Mouse (Mus musculus): ENCODE measurements around the gene Stx1b. TPM values are rescaled to one million over a fixed set of nuclear protein-coding genes. Genes with fewer than 3 reads are reported as not detected.

Gene Stx1b
- polyA plus RNA-seq (2012; rRNA removed) = 79.9 and 128 TPM in 2 replicates

GRCm38 (mm10) chr7:127824176-127824871 lies at the start of gene Stx1b, which contains the start of gene Stx4a:
Stx1b (minus strand) TSS chr7:127824549.
Stx4a (plus strand) TSS chr7:127824294.
- DNase-seq (ENCODE audit: low read depth) = peak; percentile 90
- peak; percentile 36; the same call in 1 of the 2 replicates for TF ChIP-seq POLR2A (IDR thresholded peaks at IDR 0.05; ENCODE audit: borderline replicate concordance, extremely low read depth, insufficient read depth, insufficient read length, poor library complexity, severe bottlenecking)
- TF ChIP-seq CTCF (IDR thresholded peaks at IDR 0.05; ENCODE audit: borderline replicate concordance, extremely low read depth, insufficient read depth, insufficient read length) = no peak

GRCm38 (mm10) chr7:127870136-127870821 lies 45.9 kb upstream of the Stx1b start:
- no peak for DNase-seq (ENCODE audit: low read depth)
- TF ChIP-seq CTCF (IDR thresholded peaks at IDR 0.05; ENCODE audit: borderline replicate concordance, extremely low read depth, insufficient read depth, insufficient read length) (peak; percentile 20; the same call in 1 of the 2 replicates), POLR2A (IDR thresholded peaks at IDR 0.05; ENCODE audit: borderline replicate concordance, extremely low read depth, insufficient read depth, insufficient read length, poor library complexity, severe bottlenecking) (no peak)

- no peak for TF ChIP-seq CTCF (IDR thresholded peaks at IDR 0.05; ENCODE audit: borderline replicate concordance, extremely low read depth, insufficient read depth, insufficient read length)
- no peak for TF ChIP-seq POLR2A (IDR thresholded peaks at IDR 0.05; ENCODE audit: borderline replicate concordance, extremely low read depth, insufficient read depth, insufficient read length, poor library complexity, severe bottlenecking)
- peak; percentile 59 for DNase-seq (ENCODE audit: low read depth)
These were observed 44.9 kb upstream of the Stx1b start for GRCm38 (mm10) chr7:127869149-127869810.

GRCm38 (mm10) chr7:127867641-127868040 lies 43.3 kb upstream of the Stx1b start:
- no peak for TF ChIP-seq CTCF (IDR thresholded peaks at IDR 0.05; ENCODE audit: borderline replicate concordance, extremely low read depth, insufficient read depth, insufficient read length)
- TF ChIP-seq POLR2A (IDR thresholded peaks at IDR 0.05; ENCODE audit: borderline replicate concordance, extremely low read depth, insufficient read depth, insufficient read length, poor library complexity, severe bottlenecking) = no peak

GRCm38 (mm10) chr7:127866434-127866833 lies 42.1 kb upstream of the Stx1b start:
- TF ChIP-seq POLR2A (IDR thresholded peaks at IDR 0.05; ENCODE audit: borderline replicate concordance, extremely low read depth, insufficient read depth, insufficient read length, poor library complexity, severe bottlenecking) (no peak), CTCF (IDR thresholded peaks at IDR 0.05; ENCODE audit: borderline replicate concordance, extremely low read depth, insufficient read depth, insufficient read length) (no peak)
- DNase-seq (ENCODE audit: low read depth) = no peak

More at GRCm38 (mm10) chr7:127867641-127868040, 43.3 kb upstream of the Stx1b start:
- DNase-seq (ENCODE audit: low read depth) = no peak

- no peak for DNase-seq (ENCODE audit: low read depth)
- TF ChIP-seq POLR2A (IDR thresholded peaks at IDR 0.05; ENCODE audit: borderline replicate concordance, extremely low read depth, insufficient read depth, insufficient read length, poor library complexity, severe bottlenecking) (no peak), CTCF (IDR thresholded peaks at IDR 0.05; ENCODE audit: borderline replicate concordance, extremely low read depth, insufficient read depth, insufficient read length) (no peak)
These were observed 33.9 kb upstream of the Stx1b start for GRCm38 (mm10) chr7:127858258-127858657.

GRCm38 (mm10) chr7:127850906-127851305 lies 26.6 kb upstream of the Stx1b start:
- DNase-seq (ENCODE audit: low read depth) = no peak
- TF ChIP-seq CTCF (IDR thresholded peaks at IDR 0.05; ENCODE audit: borderline replicate concordance, extremely low read depth, insufficient read depth, insufficient read length) (no peak), POLR2A (IDR thresholded peaks at IDR 0.05; ENCODE audit: borderline replicate concordance, extremely low read depth, insufficient read depth, insufficient read length, poor library complexity, severe bottlenecking) (no peak)

- TF ChIP-seq POLR2A (IDR thresholded peaks at IDR 0.05; ENCODE audit: borderline replicate concordance, extremely low read depth, insufficient read depth, insufficient read length, poor library complexity, severe bottlenecking) (no peak), CTCF (IDR thresholded peaks at IDR 0.05; ENCODE audit: borderline replicate concordance, extremely low read depth, insufficient read depth, insufficient read length) (no peak)
- no peak for DNase-seq (ENCODE audit: low read depth)
These were observed 25.9 kb upstream of the Stx1b start for GRCm38 (mm10) chr7:127849973-127850875.

GRCm38 (mm10) chr7:127842001-127842718 lies 17.8 kb upstream of the Stx1b start:
- no peak for TF ChIP-seq POLR2A (IDR thresholded peaks at IDR 0.05; ENCODE audit: borderline replicate concordance, extremely low read depth, insufficient read depth, insufficient read length, poor library complexity, severe bottlenecking)
- TF ChIP-seq CTCF (IDR thresholded peaks at IDR 0.05; ENCODE audit: borderline replicate concordance, extremely low read depth, insufficient read depth, insufficient read length) = no peak
- DNase-seq (ENCODE audit: low read depth) = peak; percentile 83

Data from brain, embryonic 14.5 days (tissue).